Mouse (Mus musculus) activated CD4-positive, CD25-positive, alpha-beta regulatory T cell, adult 4 months (primary cell): ENCODE measurements around the gene Rffl. TPM values are rescaled to one million over a fixed set of nuclear protein-coding genes. Genes with fewer than 3 reads are reported as not detected.

Experiments
- ATAC-seq: one replicate; pipeline ENCODE4 v1.8.0; 2017
- polyA plus RNA-seq, 2 experiments: library from polyadenylated mRNA; unstranded; fragments of 100-300 nt; shearing (Covaris generic); gene quantifications; one replicate each; pipeline ENCODE4 v1.2.1; 2017

The Rffl gene
- polyA plus RNA-seq, 2 experiments from 2014 or later: 7.9 to 9.4 TPM

DNA sequence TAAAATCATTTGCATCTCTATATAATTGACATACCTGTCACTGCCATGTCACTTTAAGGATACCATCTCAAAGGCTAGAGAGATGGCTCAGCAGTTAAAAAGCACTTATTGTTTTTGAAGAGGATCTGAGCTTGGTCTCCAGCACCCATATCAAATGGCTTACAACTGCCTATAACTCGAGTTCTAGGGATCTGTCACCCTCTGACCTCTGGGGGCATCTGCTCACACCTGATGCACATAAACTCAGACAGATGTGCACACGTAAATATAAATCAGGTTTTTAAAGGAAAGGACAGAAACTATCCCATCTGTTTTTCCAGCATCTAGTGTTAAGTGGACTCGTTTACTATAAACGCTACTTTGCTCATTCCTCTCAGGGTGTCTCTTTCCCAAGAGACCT lies 107.7 kb downstream of the Rffl start:
- no peak for ATAC-seq

DNA sequence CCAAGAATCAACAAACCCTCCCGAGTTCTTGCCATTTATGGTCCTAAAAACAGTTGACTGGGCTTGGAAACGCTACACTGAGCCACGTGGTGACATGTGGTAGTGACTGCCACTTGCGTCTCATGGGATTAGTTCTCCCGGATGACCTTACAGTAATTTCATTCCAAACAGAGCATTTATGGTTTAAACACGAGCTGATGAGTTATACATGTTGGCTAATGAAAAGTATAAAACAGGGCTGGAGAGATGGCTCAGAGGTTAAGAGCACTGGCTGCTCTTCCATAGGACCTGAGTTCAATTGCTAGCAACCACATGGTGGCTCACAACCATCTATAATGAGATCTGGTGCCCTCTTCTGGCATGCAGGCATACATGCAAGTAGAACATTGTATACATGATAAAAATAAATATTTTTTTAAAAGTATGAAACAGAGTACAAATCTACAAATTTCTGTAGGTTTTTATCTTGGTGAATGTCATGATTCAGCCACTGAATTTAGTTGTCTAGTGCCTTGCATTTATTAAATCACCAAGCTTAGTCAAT lies 108.7 kb downstream of the Rffl start:
- no peak for ATAC-seq

DNA sequence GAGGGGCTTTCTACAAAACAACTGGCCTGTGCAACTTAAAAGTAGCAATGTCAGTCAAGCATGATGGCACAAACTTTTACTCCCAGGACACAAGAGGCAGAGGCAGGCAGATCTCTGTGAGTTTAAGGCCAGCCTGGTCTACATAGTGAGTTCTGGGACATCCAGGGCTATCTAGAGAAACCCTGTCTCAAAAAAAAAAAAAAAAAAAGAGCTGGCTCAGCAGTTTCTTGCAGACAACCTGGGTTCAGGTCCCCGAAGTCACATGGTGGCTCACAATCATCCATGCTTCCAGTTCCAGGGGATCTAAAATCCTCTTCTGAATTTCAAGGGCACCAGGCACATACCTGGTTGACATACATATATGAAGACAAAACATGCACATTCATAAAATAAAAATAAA lies 115.1 kb downstream of the Rffl start:
- ATAC-seq: no peak

Other genes starting within 250 kb of the Rffl start
- gene Cct6b, start 106.9 kb downstream of the Rffl start, polyA plus RNA-seq: under 1 TPM in 1 of 2 experiments, not detected in 1; 0.67 TPM
- 10 to 100 TPM; 31.2 to 33.4 TPM for gene Zfp830, start 106.9 kb downstream of the Rffl start, polyA plus RNA-seq
- 10 to 100 TPM; 15.5 to 18.6 TPM for gene Lig3, start 90.1 kb downstream of the Rffl start, polyA plus RNA-seq
- 10 to 100 TPM; 21.4 to 28.1 TPM for gene Rad51d, start 19.4 kb upstream of the Rffl start, polyA plus RNA-seq
- gene Fndc8, start 20.9 kb upstream of the Rffl start, polyA plus RNA-seq: under 1 TPM in 1 of 2 experiments, not detected in 1; 0.25 TPM
- gene Nle1, start 37.2 kb upstream of the Rffl start, polyA plus RNA-seq: 10 to 100 TPM; 34.6 to 37.7 TPM
- not detected for gene Unc45b, start 39.3 kb upstream of the Rffl start, polyA plus RNA-seq
- 10 to 100 TPM; 28.0 to 37.3 TPM for gene Slfn5, start 80.1 kb upstream of the Rffl start, polyA plus RNA-seq
- gene Slfn9, start 120.6 kb upstream of the Rffl start, polyA plus RNA-seq: 10 to 100 TPM; 16.2 to 24.2 TPM
- 10 to 100 TPM; 61.2 to 85.7 TPM for gene Slfn8, start 149.6 kb upstream of the Rffl start, polyA plus RNA-seq
- 100 to 1,000 TPM; 893 to 932 TPM for gene Slfn2, start 193.9 kb upstream of the Rffl start, polyA plus RNA-seq
- 100 to 1,000 TPM; 280 to 284 TPM for gene Slfn1, start 245.6 kb upstream of the Rffl start, polyA plus RNA-seq